Mouse (Mus musculus): ENCODE measurements around the gene Mapt. TPM values are rescaled to one million over a fixed set of nuclear protein-coding genes. Genes with fewer than 3 reads are reported as not detected.

Mapt gene
- polyA plus RNA-seq, 1 experiment from 2014 or later, result 1,219 TPM

DNA sequence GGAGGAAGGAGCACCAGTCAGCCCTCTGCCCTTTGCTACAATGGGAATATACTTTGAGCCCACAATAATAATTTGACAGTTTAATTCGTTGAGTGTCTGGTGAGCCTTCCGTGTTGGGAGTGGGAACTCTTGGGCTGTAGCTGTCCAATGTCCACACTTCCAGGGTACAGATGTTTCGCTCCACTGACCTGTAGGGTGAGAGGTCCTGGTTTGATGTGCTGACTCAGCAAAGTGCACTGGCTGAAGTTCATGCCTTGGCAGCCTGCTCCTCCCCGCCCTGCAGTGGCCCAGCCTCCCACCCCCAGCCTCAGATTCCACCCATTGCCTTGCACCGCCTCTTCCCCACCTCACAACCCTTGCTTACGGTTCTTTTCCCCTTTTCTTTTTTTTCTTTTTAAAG lies 33.5 kb downstream of the Mapt start:
- H3K4me3 ChIP-seq (ENCODE audit: low read length), result no peak overlapping the region
- no peak for ATAC-seq

DNA sequence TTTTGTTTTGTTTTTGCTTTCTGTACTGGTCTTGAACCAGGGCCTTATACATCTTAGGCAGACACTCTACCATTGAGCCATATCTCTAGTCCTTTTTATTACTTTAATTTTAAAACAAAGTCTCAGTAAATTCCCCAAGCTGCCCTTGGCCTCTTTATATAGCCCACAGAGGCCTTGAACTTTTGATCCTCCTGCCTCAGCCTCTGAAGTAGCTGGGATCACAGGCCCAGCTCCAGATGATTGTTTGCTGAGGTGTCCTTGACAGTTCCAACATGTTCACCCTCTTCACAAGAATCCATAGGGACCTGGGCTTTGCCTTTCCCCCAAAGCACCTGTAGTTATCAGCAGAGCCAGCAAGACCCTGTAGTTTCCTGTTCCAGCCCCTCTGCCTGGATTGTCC lies 34.5 kb downstream of the Mapt start:
- Histone ChIP-seq H3K4me2 (ENCODE audit: low read length) (no peak overlapping the region), H3K9me3 (ENCODE audit: control insufficient read depth, low read length) (no peaks in the 10 kb centered on the region), H3K4me1 (ENCODE audit: control insufficient read depth, insufficient read depth, low read depth, low read length) (peaks cover 4% of the 10 kb centered on the region; the same call in 1 of the 2 replicates), H3K27me3 (replicated peaks; ENCODE audit: control insufficient read depth, insufficient read depth, low read length) (no peaks in the 10 kb centered on the region), H3K27ac (ENCODE audit: low read depth, low read length) (no peak overlapping the region), H3K4me3 (ENCODE audit: low read length) (no peak overlapping the region), H3K36me3 (ENCODE audit: control insufficient read depth, insufficient read depth, low read length) (no peaks in the 10 kb centered on the region), H3K9ac (ENCODE audit: low read depth, low read length) (no peak overlapping the region)
- no peak for ATAC-seq

More for the DNA sequence above, 33.5 kb downstream of the Mapt start:
- Histone ChIP-seq H3K36me3 (ENCODE audit: control insufficient read depth, insufficient read depth, low read length) (no peaks in the 10 kb centered on the region), H3K4me2 (ENCODE audit: low read length) (no peak overlapping the region), H3K9ac (ENCODE audit: low read depth, low read length) (no peak overlapping the region), H3K9me3 (ENCODE audit: control insufficient read depth, low read length) (no peaks in the 10 kb centered on the region), H3K27me3 (replicated peaks; ENCODE audit: control insufficient read depth, insufficient read depth, low read length) (no peaks in the 10 kb centered on the region), H3K4me1 (ENCODE audit: control insufficient read depth, insufficient read depth, low read depth, low read length) (peaks cover 4% of the 10 kb centered on the region; the same call in 1 of the 2 replicates), H3K27ac (ENCODE audit: low read depth, low read length) (no peak overlapping the region)
- 82% methylated on average over 6 of the region's 6 CpGs for WGBS

DNA sequence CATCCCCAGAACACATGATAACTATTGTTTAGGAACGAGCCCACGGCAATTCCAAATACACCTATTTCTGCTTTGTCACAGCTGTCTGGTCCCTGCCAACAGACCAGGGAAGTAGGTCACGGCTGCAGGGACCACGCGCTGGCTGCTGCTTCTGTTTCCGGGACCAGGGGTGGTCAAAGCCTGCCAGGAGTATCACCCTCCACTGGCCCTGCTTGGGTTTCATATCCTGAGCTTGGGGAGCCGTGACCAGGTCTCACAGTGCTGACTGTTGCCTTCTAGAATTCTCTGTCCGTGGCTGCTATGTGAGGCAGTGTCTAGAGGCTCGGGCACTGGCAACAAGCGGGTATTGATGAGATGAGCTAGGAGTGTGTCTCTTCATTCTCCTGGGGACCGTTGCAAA lies 36.2 kb downstream of the Mapt start:
- no peak for ATAC-seq
- Histone ChIP-seq H3K27me3 (replicated peaks; ENCODE audit: control insufficient read depth, insufficient read depth, low read length) (no peaks in the 10 kb centered on the region), H3K4me1 (ENCODE audit: control insufficient read depth, insufficient read depth, low read depth, low read length) (peaks cover 4% of the 10 kb centered on the region; the same call in 1 of the 2 replicates), H3K4me3 (ENCODE audit: low read length) (no peak overlapping the region), H3K27ac (ENCODE audit: low read depth, low read length) (0 out of 2 replicates have a peak overlapping the region, but pooled peaks have one; percentile 4), H3K9ac (ENCODE audit: low read depth, low read length) (no peak overlapping the region), H3K9me3 (ENCODE audit: control insufficient read depth, low read length) (no peaks in the 10 kb centered on the region), H3K36me3 (ENCODE audit: control insufficient read depth, insufficient read depth, low read length) (no peaks in the 10 kb centered on the region), H3K4me2 (ENCODE audit: low read length) (no peak overlapping the region)
- 79% methylated on average over 11 of the region's 11 CpGs for WGBS

DNA sequence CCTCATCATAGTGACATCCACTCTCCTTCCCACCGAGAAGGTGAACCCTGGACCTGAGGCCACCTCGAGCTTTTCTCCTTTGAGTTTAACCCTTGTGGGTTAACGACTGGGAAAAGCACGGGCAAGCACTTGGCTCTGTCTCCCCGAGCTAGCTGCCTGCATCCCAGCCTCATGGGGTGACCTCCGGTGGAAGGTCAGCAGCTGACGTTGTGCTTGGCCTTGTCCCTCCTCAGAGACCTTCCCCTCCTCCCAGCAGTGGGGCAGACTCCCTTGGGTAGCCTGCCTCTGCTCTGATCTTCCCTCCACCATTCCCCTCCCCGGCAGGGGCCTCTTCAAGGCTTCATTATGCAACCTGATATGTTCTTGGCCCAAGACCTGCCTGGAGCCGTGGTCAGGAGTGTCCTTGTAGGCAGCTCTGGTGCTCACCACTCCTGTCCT lies 38.2 kb downstream of the Mapt start:
- 61% methylated on average over 9 of the region's 9 CpGs for WGBS
- no peak overlapping the region for H3K9ac ChIP-seq (ENCODE audit: low read depth, low read length)

DNA sequence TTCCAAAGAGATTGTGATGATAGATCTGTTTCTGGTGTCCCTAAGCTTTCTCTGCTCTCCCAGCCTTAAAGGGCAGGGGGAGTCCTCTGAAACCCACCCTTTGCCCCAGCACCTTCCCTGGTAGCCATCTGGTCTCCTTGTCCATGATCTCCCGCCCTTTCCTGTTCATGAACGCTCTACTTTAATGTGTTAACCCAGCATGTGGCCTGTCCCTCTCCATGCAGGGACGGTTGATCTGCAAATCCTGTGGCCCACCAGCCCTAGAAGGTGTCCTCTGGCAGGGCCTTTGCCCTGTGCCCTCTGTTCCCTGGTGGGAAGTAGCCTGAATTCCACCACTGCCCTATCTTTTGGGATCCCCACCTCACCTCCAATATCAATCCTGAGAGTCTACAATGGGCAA lies 39.3 kb downstream of the Mapt start:
- Histone ChIP-seq H3K4me3 (ENCODE audit: low read length) (no peak overlapping the region), H3K4me2 (ENCODE audit: low read length) (no peak overlapping the region), H3K9me3 (ENCODE audit: control insufficient read depth, low read length) (no peaks in the 10 kb centered on the region), H3K4me1 (ENCODE audit: control insufficient read depth, insufficient read depth, low read depth, low read length) (peaks cover 4% of the 10 kb centered on the region; the same call in 1 of the 2 replicates), H3K36me3 (ENCODE audit: control insufficient read depth, insufficient read depth, low read length) (no peaks in the 10 kb centered on the region), H3K9ac (ENCODE audit: low read depth, low read length) (no peak overlapping the region), H3K27ac (ENCODE audit: low read depth, low read length) (no peak overlapping the region), H3K27me3 (replicated peaks; ENCODE audit: control insufficient read depth, insufficient read depth, low read length) (no peaks in the 10 kb centered on the region)
- no peak for ATAC-seq
- 80% methylated on average over 3 of the region's 3 CpGs for WGBS

More for the DNA sequence above, 38.2 kb downstream of the Mapt start:
- Histone ChIP-seq H3K4me3 (ENCODE audit: low read length) (no peak overlapping the region), H3K27ac (ENCODE audit: low read depth, low read length) (no peak overlapping the region), H3K36me3 (ENCODE audit: control insufficient read depth, insufficient read depth, low read length) (no peaks in the 10 kb centered on the region), H3K27me3 (replicated peaks; ENCODE audit: control insufficient read depth, insufficient read depth, low read length) (no peaks in the 10 kb centered on the region), H3K4me1 (ENCODE audit: control insufficient read depth, insufficient read depth, low read depth, low read length) (peaks cover 4% of the 10 kb centered on the region; the same call in 1 of the 2 replicates), H3K4me2 (ENCODE audit: low read length) (no peak overlapping the region), H3K9me3 (ENCODE audit: control insufficient read depth, low read length) (no peaks in the 10 kb centered on the region)
- no peak for ATAC-seq

DNA sequence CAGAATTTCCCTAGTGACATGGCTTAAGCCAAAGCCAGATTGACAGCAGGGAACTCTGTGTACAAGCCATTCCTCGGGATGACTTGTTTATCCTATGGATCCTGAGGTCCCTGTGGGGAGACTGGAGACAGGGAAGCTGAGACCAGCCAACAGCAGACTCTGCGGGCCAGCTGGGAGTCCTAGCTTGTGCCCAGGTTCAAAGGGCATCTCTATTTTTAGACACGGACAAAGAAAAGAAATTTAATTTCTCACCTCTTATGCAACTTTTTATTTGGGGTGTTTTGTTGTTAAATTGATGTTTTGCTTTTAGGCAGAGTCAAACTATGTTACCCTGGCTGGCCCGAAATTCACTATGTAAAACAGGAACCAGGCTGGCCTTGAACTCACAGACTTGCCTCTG lies 39.7 kb downstream of the Mapt start:
- H3K36me3 ChIP-seq (ENCODE audit: control insufficient read depth, insufficient read depth, low read length), result no peaks in the 10 kb centered on the region
- peaks cover 4% of the 10 kb centered on the region; the same call in 1 of the 2 replicates for H3K4me1 ChIP-seq (ENCODE audit: control insufficient read depth, insufficient read depth, low read depth, low read length)
- H3K27me3 ChIP-seq (replicated peaks; ENCODE audit: control insufficient read depth, insufficient read depth, low read length), result no peaks in the 10 kb centered on the region
- no peak overlapping the region for H3K4me2 ChIP-seq (ENCODE audit: low read length)
- WGBS, result 79% methylated on average over 4 of the region's 4 CpGs
- H3K27ac ChIP-seq (ENCODE audit: low read depth, low read length), result no peak overlapping the region
- no peak for ATAC-seq
- H3K4me3 ChIP-seq (ENCODE audit: low read length), result no peak overlapping the region
- no peaks in the 10 kb centered on the region for H3K9me3 ChIP-seq (ENCODE audit: control insufficient read depth, low read length)
- H3K9ac ChIP-seq (ENCODE audit: low read depth, low read length), result no peak overlapping the region

DNA sequence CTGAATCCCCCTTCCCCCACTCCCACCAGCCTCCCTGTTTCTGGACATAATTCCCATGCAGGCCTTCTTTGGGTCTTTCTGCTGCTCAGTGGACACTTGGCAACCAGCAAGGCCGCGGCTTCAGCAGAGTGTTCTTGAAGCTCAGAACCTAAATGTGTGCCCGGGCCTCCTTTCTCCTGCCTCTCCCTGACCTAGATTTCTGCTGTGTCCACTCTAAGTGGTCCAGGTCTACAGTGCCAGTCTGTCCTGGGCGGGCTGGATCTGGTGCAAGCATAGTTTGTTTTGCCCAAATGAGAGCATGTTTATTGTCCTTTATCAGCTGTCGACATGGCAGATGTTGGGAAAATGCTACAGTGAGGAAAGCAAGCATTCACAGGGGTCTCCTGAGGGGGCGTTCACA lies 40.7 kb downstream of the Mapt start:
- Histone ChIP-seq H3K9ac (ENCODE audit: low read depth, low read length) (no peak overlapping the region), H3K36me3 (ENCODE audit: control insufficient read depth, insufficient read depth, low read length) (no peaks in the 10 kb centered on the region), H3K4me3 (ENCODE audit: low read length) (no peak overlapping the region), H3K4me2 (ENCODE audit: low read length) (no peak overlapping the region), H3K4me1 (ENCODE audit: control insufficient read depth, insufficient read depth, low read depth, low read length) (peaks cover 4% of the 10 kb centered on the region; the same call in 1 of the 2 replicates), H3K27ac (ENCODE audit: low read depth, low read length) (no peak overlapping the region), H3K27me3 (replicated peaks; ENCODE audit: control insufficient read depth, insufficient read depth, low read length) (no peaks in the 10 kb centered on the region), H3K9me3 (ENCODE audit: control insufficient read depth, low read length) (no peaks in the 10 kb centered on the region)
- no peak for ATAC-seq
- 61% methylated on average over 6 of the region's 6 CpGs for WGBS

DNA sequence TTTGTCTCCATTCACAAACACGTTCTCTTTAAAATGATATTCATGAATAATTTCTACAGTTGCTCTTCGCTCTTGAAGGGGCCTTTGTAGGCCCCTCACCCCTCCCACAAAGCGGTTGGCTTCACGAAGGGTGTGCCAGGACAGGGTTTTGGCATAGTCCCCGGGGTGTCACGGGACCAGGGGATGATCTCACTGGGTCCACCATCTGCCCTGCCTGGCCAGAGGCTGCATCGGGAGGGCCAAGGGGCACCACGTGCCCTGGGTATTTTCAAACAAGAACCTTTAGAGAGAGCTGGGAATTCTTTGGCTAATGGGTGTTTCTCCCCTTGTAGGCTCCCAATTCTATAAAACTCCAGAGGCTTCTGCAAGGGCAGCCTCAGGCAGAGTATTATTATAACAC lies 41.2 kb downstream of the Mapt start:
- H3K9me3 ChIP-seq (ENCODE audit: control insufficient read depth, low read length), result no peaks in the 10 kb centered on the region
- WGBS, result 53% methylated on average over 8 of the region's 8 CpGs
- no peaks in the 10 kb centered on the region for H3K27me3 ChIP-seq (replicated peaks; ENCODE audit: control insufficient read depth, insufficient read depth, low read length)
- ATAC-seq, result peak; percentile 35; the same call in 1 of the 2 replicates
- no peak overlapping the region for H3K4me2 ChIP-seq (ENCODE audit: low read length)
- H3K36me3 ChIP-seq (ENCODE audit: control insufficient read depth, insufficient read depth, low read length), result no peaks in the 10 kb centered on the region
- H3K9ac ChIP-seq (ENCODE audit: low read depth, low read length), result no peak overlapping the region
- H3K4me3 ChIP-seq (ENCODE audit: low read length), result no peak overlapping the region
- H3K27ac ChIP-seq (ENCODE audit: low read depth, low read length), result no peak overlapping the region
- peaks cover 3% of the 10 kb centered on the region; the same call in 1 of the 2 replicates for H3K4me1 ChIP-seq (ENCODE audit: control insufficient read depth, insufficient read depth, low read depth, low read length)

DNA sequence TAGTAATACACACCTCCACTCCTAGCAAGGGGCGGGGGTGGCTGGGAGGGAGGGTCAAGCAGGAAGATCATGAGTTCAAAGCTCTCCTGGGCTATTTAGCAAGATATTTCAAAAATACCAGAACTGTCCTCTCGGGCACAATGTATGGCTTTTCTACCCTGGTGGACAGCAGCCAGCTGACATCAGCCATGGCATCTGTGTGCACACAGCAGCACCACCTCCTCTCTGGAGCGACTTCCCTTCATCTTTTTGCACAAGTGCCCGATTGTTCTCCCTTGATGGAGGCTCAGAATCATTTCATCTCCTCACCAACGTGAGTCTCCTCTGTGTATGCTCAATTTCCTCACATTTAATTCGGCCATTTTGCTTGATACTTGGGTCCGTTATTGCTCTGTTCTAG lies 44.6 kb downstream of the Mapt start:
- Histone ChIP-seq H3K4me2 (ENCODE audit: low read length) (no peak overlapping the region), H3K4me3 (ENCODE audit: low read length) (no peak overlapping the region), H3K4me1 (ENCODE audit: control insufficient read depth, insufficient read depth, low read depth, low read length) (no peaks in the 10 kb centered on the region; the same call in 1 of the 2 replicates), H3K36me3 (ENCODE audit: control insufficient read depth, insufficient read depth, low read length) (no peaks in the 10 kb centered on the region), H3K9ac (ENCODE audit: low read depth, low read length) (no peak overlapping the region), H3K27ac (ENCODE audit: low read depth, low read length) (no peak overlapping the region), H3K27me3 (replicated peaks; ENCODE audit: control insufficient read depth, insufficient read depth, low read length) (no peaks in the 10 kb centered on the region), H3K9me3 (ENCODE audit: control insufficient read depth, low read length) (no peaks in the 10 kb centered on the region)
- WGBS, result 86% methylated on average over 7 of the region's 7 CpGs
- no peak for ATAC-seq

DNA sequence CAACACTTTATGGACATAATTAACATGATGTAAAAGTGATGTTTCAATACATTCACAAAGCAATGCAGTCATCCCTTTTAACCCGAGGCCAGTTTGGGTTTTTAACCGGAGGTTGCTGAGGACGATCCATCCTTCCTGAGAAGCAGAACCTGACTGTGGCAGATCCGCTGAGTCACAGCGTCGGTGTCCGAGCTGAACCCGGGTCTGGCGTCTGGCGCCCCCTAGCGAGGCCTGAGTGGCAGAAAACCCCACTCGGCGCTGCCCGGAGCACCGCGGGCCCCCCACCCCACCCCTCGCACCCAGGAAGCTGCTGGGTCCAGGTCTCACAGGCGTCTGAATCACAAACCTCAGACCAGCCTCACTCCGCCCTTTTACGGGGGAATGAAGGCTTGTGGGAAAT lies 47.0 kb downstream of the Mapt start:
- H3K27me3 ChIP-seq (replicated peaks; ENCODE audit: control insufficient read depth, insufficient read depth, low read length), result no peaks in the 10 kb centered on the region
- no peak overlapping the region for H3K4me2 ChIP-seq (ENCODE audit: low read length)
- H3K36me3 ChIP-seq (ENCODE audit: control insufficient read depth, insufficient read depth, low read length), result peaks cover 6% of the 10 kb centered on the region; the same call in 1 of the 2 replicates
- WGBS, result 8% methylated on average over 20 of the region's 20 CpGs
- no peak overlapping the region for H3K4me3 ChIP-seq (ENCODE audit: low read length)
- H3K9ac ChIP-seq (ENCODE audit: low read depth, low read length), result no peak overlapping the region
- no peak for ATAC-seq
- no peaks in the 10 kb centered on the region for H3K9me3 ChIP-seq (ENCODE audit: control insufficient read depth, low read length)
- no peaks in the 10 kb centered on the region; the same call in 1 of the 2 replicates for H3K4me1 ChIP-seq (ENCODE audit: control insufficient read depth, insufficient read depth, low read depth, low read length)
- no peak overlapping the region for H3K27ac ChIP-seq (ENCODE audit: low read depth, low read length)

Data from hindbrain, embryonic 16.5 days (tissue).